In genomic region chr13:72625236-72625950, GRCm38 (mm10) we compare ENCODE assay signal across 9 mouse cellular contexts. TPM values are rescaled to one million over a fixed set of nuclear protein-coding genes. Genes with fewer than 3 reads are reported as not detected.
DNase-seq lines count a peak whose midpoint lies in the region; ATAC-seq and TF ChIP-seq lines count a peak whose summit lies in the region.
"Had no signal": no experiment of that assay in that cellular context is flagged by ENCODE, and none has a peak within 500 bp of the region (broad histone marks: within the 10 kb centered on the region; RNA-seq: fewer than 3 reads in every experiment).

No protein-coding gene starts in this region.

- H3K4me1 ChIP-seq in embryonic facial prominence, embryonic 11.5 days (ENCODE audit: control insufficient read depth, insufficient read depth, low read length), result no peaks in the 10 kb centered on the region
- H3K4me1 ChIP-seq in kidney, postnatal 0 days (replicated peaks; ENCODE audit: insufficient read depth, low read length), result peaks cover 8% of the 10 kb centered on the region; the same call in 1 of the 2 replicates
- peaks cover 25% of the 10 kb centered on the region for H3K4me1 ChIP-seq in midbrain, embryonic 11.5 days (ENCODE audit: control insufficient read depth, insufficient read depth, low read length)

- H3K9me3 ChIP-seq in embryonic facial prominence, embryonic 11.5 days (replicated peaks; ENCODE audit: control insufficient read depth, low read length), result no peaks in the 10 kb centered on the region
- H3K9me3 ChIP-seq in kidney, postnatal 0 days (replicated peaks; ENCODE audit: low read length), result no peaks in the 10 kb centered on the region
- H3K9me3 ChIP-seq in midbrain, embryonic 11.5 days (ENCODE audit: control insufficient read depth, low read length), result no peaks in the 10 kb centered on the region

- TF ChIP-seq CTCF in kidney, postnatal 0 days (IDR thresholded peaks at IDR 0.05; ENCODE audit: low read depth), result peak; percentile 55

- no peak overlapping the region for H3K9ac ChIP-seq in embryonic facial prominence, embryonic 11.5 days (replicated peaks; ENCODE audit: low read length)
- no peak overlapping the region for H3K9ac ChIP-seq in kidney, postnatal 0 days (ENCODE audit: low read depth, low read length)
- H3K9ac ChIP-seq in midbrain, embryonic 11.5 days (ENCODE audit: low read length), result 0 out of 2 replicates have a peak overlapping the region, but pooled peaks have one; percentile 5

- peaks cover 51% of the 10 kb centered on the region for H3K27me3 ChIP-seq in embryonic facial prominence, embryonic 11.5 days (ENCODE audit: control insufficient read depth, insufficient read depth, low read length)
- H3K27me3 ChIP-seq in kidney, postnatal 0 days (ENCODE audit: insufficient read depth, low read length), result peaks cover 94% of the 10 kb centered on the region
- peaks cover 47% of the 10 kb centered on the region for H3K27me3 ChIP-seq in midbrain, embryonic 11.5 days (ENCODE audit: control insufficient read depth, insufficient read depth, low read length)

- no peaks in the 10 kb centered on the region for H3K36me3 ChIP-seq in embryonic facial prominence, embryonic 11.5 days (replicated peaks; ENCODE audit: control insufficient read depth, insufficient read depth, low read depth, low read length)
- H3K36me3 ChIP-seq in kidney, postnatal 0 days (ENCODE audit: insufficient read depth, low read length), result no peaks in the 10 kb centered on the region
- no peaks in the 10 kb centered on the region for H3K36me3 ChIP-seq in midbrain, embryonic 11.5 days (ENCODE audit: control insufficient read depth, insufficient read depth, low read length)

- no peak overlapping the region for H3K4me3 ChIP-seq in embryonic facial prominence, embryonic 11.5 days (ENCODE audit: low read depth, low read length)
- H3K4me3 ChIP-seq in kidney, postnatal 0 days (replicated peaks; ENCODE audit: low read depth, low read length), result no peak overlapping the region; the same call in 1 of the 2 replicates
- H3K4me3 ChIP-seq in midbrain, embryonic 11.5 days (ENCODE audit: low read depth, low read length), result peak overlapping the region; percentile 19
- H3K4me3 ChIP-seq: erythroblast, embryonic 14.5 days had no signal

- no peak for ATAC-seq in embryonic facial prominence, embryonic 11.5 days (replicated peaks; ENCODE audit: insufficient number of reproducible peaks, low FRiP score, low TSS enrichment, low read depth)
- ATAC-seq in kidney, postnatal 0 days (replicated peaks; ENCODE audit: low FRiP score, low read depth), result no peak
- ATAC-seq in midbrain, embryonic 11.5 days (ENCODE audit: low FRiP score), result no peak

- peak; percentile 8 to 10 for DNase-seq in cerebellum, postnatal 36 days
- DNase-seq in cerebellum, adult 11-12 months, result no peak
- DNase-seq in embryonic facial prominence, embryonic 11.5 days (ENCODE audit: low spot score), result peak; percentile 63
- DNase-seq in kidney, postnatal 0 days (ENCODE audit: low spot score), result peak; percentile 24
- peak; percentile 95 for DNase-seq in midbrain, embryonic 11.5 days (ENCODE audit: low spot score, missing footprints)
- no peak for DNase-seq in layer of hippocampus, postnatal 10 days (ENCODE audit: low spot score in 2 of 2)
- no peak for DNase-seq in adrenal gland, adult 18-20 months (ENCODE audit: low spot score in 2 of 2)
- DNase-seq in right cerebral cortex, postnatal 14 days, result no peak

- WGBS in embryonic facial prominence, embryonic 11.5 days, result 5% methylated on average over 28 of the region's 28 CpGs
- WGBS in kidney, postnatal 0 days, result 6% methylated on average over 28 of the region's 28 CpGs
- WGBS in midbrain, embryonic 11.5 days, result 7% methylated on average over 28 of the region's 28 CpGs

- H3K4me2 ChIP-seq in embryonic facial prominence, embryonic 11.5 days (ENCODE audit: low read depth, low read length), result no peak overlapping the region
- peak overlapping the region; percentile 50; the same call in 1 of the 2 replicates for H3K4me2 ChIP-seq in kidney, postnatal 0 days (ENCODE audit: low read length)
- H3K4me2 ChIP-seq in midbrain, embryonic 11.5 days, result peak overlapping the region; percentile 56; the same call in 1 of the 2 replicates

- H3K27ac ChIP-seq in embryonic facial prominence, embryonic 11.5 days (replicated peaks; ENCODE audit: low read depth, low read length), result no peak overlapping the region
- H3K27ac ChIP-seq in kidney, postnatal 0 days, result no peak overlapping the region
- H3K27ac ChIP-seq in midbrain, embryonic 11.5 days (ENCODE audit: low read depth, low read length), result no peak overlapping the region

RNA-seq across cellular contexts. Expression of gene Irx2, which starts 3.2 kb away (rescaled TPM):
- 8.8 and 9.6 TPM in 2 replicates for polyA plus RNA-seq in embryonic facial prominence, embryonic 11.5 days (2014; fragmentation: Nextera tagmentation; extraction: Ambion mirVana)
- polyA plus RNA-seq in kidney, postnatal 0 days (2015; fragmentation: Nextera tagmentation; extraction: Ambion mirVana), result 10.7 and 12.2 TPM in 2 replicates
- polyA plus RNA-seq in midbrain, embryonic 11.5 days (2014; fragmentation: Nextera tagmentation; extraction: Ambion mirVana), result 38.6 and 38.9 TPM in 2 replicates
- under 1 TPM; 0.40 to 0.80 TPM for total RNA-seq in layer of hippocampus, postnatal 10 days (2021)
- under 1 TPM; 0.27 to 0.32 TPM for total RNA-seq in adrenal gland, adult 18-20 months (2021)
- polyA plus RNA-seq: erythroblast, embryonic 14.5 days had no signal

Comparison
In these comparisons a context has a peak if more than half of its experiments do, and no peak if none do; other contexts are left out.
1. DNase-seq: peak in cerebellum, postnatal 36 days (2 of 2), embryonic facial prominence, embryonic 11.5 days (single experiment), kidney, postnatal 0 days (single experiment) and midbrain, embryonic 11.5 days (single experiment); none in cerebellum, adult 11-12 months (single experiment), layer of hippocampus, postnatal 10 days (0 of 2), adrenal gland, adult 18-20 months (0 of 2) and right cerebral cortex, postnatal 14 days (single experiment).